Mouse (Mus musculus): ENCODE results near the gene Fndc4.
A peak's percentile ranks its signal among the peaks of the same experiment; 100 is the strongest.

Gene Fndc4

DNA sequence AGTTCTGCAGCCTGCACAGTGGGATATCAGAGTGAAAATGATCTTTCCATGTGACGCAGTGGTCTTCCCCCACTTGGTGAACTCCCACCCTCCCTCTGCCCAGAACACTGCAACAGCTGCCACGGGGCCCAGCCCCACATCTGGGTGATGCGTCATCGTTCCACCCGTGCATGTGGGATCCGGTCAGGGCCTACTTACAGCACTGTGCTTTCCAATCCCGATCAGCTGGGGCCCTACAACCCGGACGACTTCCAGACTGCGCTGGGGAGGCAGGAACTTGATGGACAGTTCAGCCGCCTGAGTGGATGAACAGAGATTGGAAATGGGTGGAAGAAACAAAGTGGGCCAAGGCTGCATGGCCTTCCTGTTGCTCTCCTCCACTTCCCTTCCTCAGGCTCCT, 38.3 kb downstream of the Fndc4 start:
- DNase-seq (ENCODE audit: extremely low spot score, low spot score), result no peak

DNA sequence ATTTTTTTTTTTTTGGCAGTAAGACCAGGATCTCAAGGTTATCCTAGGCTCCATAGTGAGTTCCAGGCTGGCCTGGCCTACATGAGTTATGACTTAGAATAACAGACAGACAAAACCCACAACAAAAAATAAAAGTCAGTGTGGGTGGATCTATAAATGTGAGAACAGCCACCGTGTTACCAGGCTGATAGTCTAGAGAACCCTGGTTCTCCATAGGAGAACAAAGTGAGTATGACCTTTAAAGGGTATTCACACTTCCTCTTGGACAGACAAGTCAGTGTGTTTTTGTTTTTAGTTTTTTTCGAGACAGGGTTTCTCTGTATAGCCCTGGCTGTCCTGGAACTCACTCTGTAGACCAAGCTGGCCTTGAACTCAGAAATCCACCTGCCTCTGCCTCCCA, 39.9 kb downstream of the Fndc4 start:
- no peak for DNase-seq (ENCODE audit: extremely low spot score, low spot score)

DNA sequence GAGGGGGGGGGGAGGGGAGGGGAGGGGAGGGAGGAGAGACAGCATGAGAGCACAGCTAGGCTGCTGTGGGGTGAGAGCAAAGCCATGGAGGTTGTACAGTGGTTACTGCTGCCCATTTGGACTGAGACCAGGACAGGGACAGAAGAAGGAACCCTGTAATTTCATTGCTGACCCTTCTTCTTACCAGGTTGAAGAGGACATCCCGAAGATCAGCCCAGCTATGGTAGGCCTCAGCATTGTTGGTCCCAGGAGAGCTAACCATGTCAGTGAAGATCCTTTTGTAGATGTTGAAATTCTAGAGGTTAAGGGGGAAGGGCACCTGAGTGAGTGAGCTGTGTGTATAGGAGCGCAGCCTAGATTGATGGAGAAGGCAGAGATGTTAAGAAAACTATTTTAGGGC, 40.5 kb downstream of the Fndc4 start:
- no peak for DNase-seq (ENCODE audit: extremely low spot score, low spot score)

DNA sequence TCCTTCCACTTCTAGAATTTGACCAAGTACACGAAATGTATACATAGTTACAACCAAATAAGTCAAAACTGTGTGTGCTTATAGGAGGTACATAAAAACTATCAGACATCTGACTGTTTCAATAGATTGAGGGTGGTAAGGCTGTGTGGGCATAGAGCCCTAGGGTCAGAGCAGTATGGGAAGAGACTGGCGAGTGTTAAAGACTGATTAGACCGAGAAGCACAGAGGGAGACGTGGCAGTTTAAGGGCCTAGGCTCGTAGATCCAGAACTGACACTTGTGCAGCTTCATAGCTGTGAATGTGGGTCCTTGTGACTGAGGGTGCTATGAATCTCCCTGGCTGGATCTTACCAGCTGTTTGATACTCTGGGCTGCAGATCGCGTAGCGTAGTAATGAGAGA, 41.0 kb downstream of the Fndc4 start:
- DNase-seq (ENCODE audit: extremely low spot score, low spot score), result no peak

DNA sequence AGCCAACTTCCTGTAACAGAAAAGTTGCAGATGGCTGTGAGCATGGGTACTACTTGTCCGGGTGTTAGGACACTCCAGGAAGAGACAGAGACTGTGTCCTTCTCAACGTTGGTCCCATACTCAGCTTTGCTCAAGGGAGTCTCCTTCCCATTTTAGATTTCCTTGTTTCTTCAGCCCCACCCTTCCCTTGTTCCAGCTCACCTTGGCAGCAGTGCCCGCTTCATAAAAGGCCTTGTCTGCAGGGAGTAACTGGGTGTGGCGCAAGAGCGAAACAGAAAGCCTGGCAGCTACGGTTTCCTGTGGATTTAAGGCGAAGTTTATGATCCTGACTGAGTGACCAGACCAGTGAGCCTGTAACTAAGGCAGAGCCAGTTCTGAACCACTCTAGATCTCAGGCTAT, 41.4 kb downstream of the Fndc4 start:
- DNase-seq (ENCODE audit: extremely low spot score, low spot score), result no peak

DNA sequence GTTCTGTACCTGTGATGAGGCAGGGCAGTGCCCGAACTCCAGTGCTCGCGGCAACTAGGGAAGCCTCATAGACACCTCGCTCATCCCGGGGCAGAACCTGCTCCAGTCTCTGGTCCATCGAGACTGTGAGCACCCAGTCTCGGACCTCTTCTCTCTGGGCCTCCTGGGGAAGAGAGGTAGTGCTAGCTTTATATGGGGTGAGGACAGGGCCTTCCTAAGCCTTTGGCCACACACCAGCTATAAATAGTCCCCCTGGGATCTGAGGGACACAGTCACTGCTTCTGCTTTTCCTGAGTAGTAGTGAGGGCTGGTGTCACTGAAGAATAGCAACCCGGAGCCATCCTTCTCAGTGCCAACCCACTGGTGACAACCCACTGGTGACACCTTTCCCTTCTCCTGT, 42.1 kb downstream of the Fndc4 start:
- no peak for DNase-seq (ENCODE audit: extremely low spot score, low spot score)

DNA sequence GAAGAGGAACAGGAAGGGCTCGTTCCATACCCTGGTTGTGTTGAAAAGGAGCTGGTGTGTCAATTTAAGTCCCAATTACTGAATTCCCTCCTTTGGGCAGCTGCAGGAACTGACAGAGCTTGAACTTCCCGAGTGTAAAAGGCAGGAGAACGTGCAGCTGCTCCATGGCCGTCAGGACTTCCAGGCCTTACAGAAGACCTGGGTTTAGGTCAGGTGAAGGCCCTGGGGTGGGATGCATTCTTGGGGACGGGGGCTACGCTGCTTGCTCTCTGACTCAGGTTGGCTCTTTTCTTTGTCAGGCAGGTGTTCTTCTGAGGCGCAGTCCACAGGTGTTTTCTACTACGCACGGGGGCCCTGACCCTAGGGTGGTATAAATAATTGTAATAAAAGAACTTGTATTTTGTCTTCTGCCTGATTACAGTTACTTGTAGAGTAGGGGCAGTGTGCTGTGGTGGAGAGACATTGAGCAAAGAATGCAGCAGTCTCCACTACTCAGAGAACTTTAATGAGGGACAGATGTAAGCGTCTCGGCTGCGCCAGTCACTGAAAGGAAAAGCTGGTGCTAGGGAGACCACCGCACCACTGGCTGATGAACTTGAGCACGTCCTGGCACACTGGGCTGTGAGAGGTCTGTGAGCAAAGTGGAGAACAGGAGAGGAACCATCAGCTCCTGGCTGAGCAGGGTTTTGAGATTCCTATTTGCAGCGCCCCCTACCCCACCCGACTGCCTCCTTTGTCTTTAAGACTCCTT, 42.9 kb downstream of the Fndc4 start:
- no peak for DNase-seq (ENCODE audit: extremely low spot score, low spot score)

DNA sequence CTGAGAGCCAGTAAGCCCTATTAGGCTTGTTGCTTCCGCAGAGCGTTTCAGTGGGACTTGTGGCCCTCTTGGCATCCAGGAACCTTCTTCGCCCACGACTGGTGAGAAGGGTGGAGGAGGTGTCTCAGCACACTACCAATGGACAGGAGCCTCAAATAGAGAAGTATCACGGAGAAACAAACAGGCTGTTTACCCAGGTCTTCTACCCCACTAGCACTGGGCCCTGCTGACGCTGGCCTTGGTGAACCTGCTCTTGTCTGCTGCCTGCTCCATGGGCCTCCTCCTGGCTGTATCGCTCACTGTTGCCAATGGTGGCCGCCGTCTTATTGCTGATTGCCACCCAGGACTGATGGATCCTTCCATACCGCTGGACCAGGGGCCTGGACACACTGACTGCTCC, 43.7 kb downstream of the Fndc4 start:
- DNase-seq (ENCODE audit: extremely low spot score, low spot score), result peak; percentile 20

DNA sequence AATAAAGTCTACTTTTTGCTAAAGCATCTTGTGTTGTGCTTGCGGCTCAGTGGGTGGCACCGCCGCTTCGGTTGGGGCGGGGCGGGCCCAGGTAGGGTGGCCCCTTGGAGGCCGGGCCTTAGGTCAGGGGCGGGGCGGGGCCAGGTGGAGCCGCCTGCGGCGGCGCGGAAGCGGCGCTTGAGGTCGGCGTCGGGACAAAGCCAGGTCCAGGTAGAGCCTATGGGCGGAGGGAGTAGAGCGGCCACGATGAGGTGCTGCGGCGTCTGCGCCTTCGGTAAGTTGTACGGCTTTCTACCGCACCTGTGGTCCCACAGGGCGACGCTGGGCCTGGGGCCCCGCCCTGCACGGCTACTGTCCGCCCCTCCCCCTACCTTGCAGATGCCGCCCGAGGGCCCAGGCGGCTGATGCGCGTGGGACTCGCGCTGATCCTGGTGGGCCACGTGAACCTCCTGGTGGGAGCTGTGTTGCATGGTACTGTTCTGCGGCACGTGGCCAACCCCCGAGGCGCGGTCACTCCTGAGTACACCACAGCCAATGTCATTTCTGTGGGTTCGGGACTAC, 44.3 kb downstream of the Fndc4 start, which contains the start of gene Krtcap3:
Krtcap3 (plus strand) TSS at position 151 of the 561 bp plus-strand sequence.
- DNase-seq (ENCODE audit: extremely low spot score, low spot score), result peak; percentile 45

DNA sequence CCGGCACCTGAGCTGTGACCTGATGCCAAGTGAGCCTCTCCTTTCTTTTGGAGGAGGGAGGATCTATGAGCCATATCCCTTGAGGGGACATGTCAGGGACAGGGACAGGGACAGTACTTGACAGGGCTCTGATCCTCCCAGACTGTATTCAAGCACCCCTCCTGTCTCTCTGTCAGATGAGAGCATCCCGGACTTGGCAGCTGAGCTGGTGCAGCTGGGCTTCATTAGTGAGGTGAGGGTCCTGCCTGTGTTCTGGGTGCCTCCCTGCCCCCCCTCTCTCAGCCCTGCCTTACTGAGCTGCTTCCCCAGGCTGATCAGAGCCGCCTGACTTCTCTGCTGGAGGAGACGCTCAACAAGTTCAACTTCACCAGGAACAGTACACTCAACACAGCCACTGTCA, 45.2 kb downstream of the Fndc4 start:
- DNase-seq (ENCODE audit: extremely low spot score, low spot score), result peak; percentile 27
